Mouse (Mus musculus): ENCODE data around the gene Hspb8. TPM values are rescaled to one million over a fixed set of nuclear protein-coding genes. Genes with fewer than 3 reads are reported as not detected.

Gene Hspb8
- total and polyA plus RNA-seq, 3 experiments = not detected

DNA sequence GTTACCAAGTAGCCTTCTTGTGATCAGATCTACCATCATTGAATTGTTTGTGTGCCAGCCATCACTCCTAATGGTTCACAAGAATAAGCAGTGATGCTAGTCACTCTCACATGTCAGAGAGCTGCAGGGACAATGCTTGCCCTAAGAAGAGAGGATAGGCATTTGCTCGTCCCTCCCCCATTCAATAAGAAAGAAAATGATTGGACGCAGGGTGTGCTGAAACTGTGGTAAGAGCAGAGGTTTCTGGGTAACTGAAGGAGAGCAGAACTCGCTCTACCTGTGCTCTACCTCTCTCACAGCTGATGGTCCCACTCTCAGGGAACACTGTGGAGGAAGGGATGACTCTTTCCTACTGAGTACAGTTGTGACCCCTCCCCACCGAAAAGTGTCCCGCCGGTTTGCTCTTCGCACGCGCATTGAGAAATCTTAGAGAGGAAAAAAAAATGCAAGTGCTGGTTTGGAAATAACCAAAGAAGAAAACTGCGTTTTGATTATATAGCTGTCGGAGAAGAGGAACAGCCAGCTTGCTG, 25.2 kb upstream of the Hspb8 start:
- dilution Hi-C loops (cut with MboI; ENCODE audit: extremely low pct_ligation_motif_present, extremely low pct_unique_long_range_greater_than_20kb, low sequenced_read_pairs) = no loop called here
- Histone ChIP-seq H3K36me3 (replicated peaks in 1 of 2; ENCODE audit: control insufficient read depth in 1 of 2, insufficient read depth in 1 of 2, low read length in 1 of 2) (no peaks in the 10 kb centered on the region), H3K27ac (ENCODE audit: insufficient read depth, low read depth) (no peak overlapping the region), H3K4me3 (replicated peaks in 1 of 3; ENCODE audit: low read depth in 2 of 3, low read length in 2 of 3, poor library complexity in 1 of 3) (no peak overlapping the region), H3K4me1 (ENCODE audit: control insufficient read depth in 1 of 2, insufficient read depth in 2 of 2) (no peaks in the 10 kb centered on the region), H3K9me3 (replicated peaks; ENCODE audit: low read length) (peaks cover 77% of the 10 kb centered on the region), H3K4me2 (ENCODE audit: insufficient read depth, low read depth, poor library complexity, severe bottlenecking) (no peak overlapping the region), H3K79me2 (replicated peaks; ENCODE audit: control insufficient read depth, extremely low read depth, insufficient read depth, poor library complexity, severe bottlenecking) (no peaks in the 10 kb centered on the region), H3K27me3 (replicated peaks) (no peaks in the 10 kb centered on the region), H3K9ac (ENCODE audit: insufficient read depth, low read depth) (no peak overlapping the region)
- in situ Hi-C loops (cut with MboI; ENCODE audit: low pct_ligation_motif_present, low pct_unique_long_range_greater_than_20kb, low sequenced_read_pairs) = no loop called here
- DNase-seq (ENCODE audit: extremely low read depth) = no peak
- no peak for TF ChIP-seq SMC3 (IDR thresholded peaks at IDR 0.05; ENCODE audit: low read depth, low read length)
- TF ChIP-seq MYC (IDR thresholded peaks at IDR 0.05; ENCODE audit: low read depth, low read length) = no peak
- TF ChIP-seq MAZ (IDR thresholded peaks at IDR 0.05; ENCODE audit: low read depth, low read length) = no peak
- no peak for TF ChIP-seq GABPA (IDR thresholded peaks at IDR 0.05; ENCODE audit: insufficient replicate concordance, low read depth, low read length)
- TF ChIP-seq NELFE (IDR thresholded peaks at IDR 0.05; ENCODE audit: low read depth, low read length) = no peak
- TF ChIP-seq ETS1 (conservative IDR thresholded peaks at IDR 0.05; ENCODE audit: low read depth, low read length) = no peak
- TF ChIP-seq EP300 (IDR thresholded peaks at IDR 0.05; ENCODE audit: low read length) = no peak
- no peak for TF ChIP-seq NRF1 (IDR thresholded peaks at IDR 0.05; ENCODE audit: low read depth, low read length)

DNA sequence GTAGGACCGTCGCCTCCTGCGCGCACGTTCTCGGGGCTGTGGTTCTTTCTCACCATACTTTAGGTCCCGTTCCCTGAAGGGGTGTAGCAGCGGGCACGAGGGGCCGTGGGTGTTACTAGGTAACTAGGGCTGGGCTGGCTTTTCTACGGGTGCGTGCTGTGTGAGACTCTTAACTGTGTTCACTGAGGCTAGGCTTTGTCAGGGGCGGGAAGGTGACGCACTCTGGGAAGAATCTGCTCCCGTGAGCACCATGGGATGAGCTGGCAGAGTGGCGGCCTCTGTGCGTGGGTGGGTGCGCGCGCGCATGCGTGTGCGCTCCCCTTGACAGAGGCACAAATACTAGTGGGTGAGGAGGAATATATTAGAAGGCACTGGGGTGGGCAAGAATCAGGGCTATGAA, 23.9 kb upstream of the Hspb8 start:
- Histone ChIP-seq H3K36me3 (replicated peaks in 1 of 2; ENCODE audit: control insufficient read depth in 1 of 2, insufficient read depth in 1 of 2, low read length in 1 of 2) (no peaks in the 10 kb centered on the region), H3K4me2 (ENCODE audit: insufficient read depth, low read depth, poor library complexity, severe bottlenecking) (no peak overlapping the region), H3K9ac (ENCODE audit: insufficient read depth, low read depth) (no peak overlapping the region), H3K27me3 (replicated peaks) (no peaks in the 10 kb centered on the region), H3K9me3 (replicated peaks; ENCODE audit: low read length) (peaks cover 82% of the 10 kb centered on the region), H3K79me2 (replicated peaks; ENCODE audit: control insufficient read depth, extremely low read depth, insufficient read depth, poor library complexity, severe bottlenecking) (no peaks in the 10 kb centered on the region), H3K27ac (ENCODE audit: insufficient read depth, low read depth) (no peak overlapping the region), H3K4me3 (replicated peaks in 1 of 3; ENCODE audit: low read depth in 2 of 3, low read length in 2 of 3, poor library complexity in 1 of 3) (no peak overlapping the region), H3K4me1 (ENCODE audit: control insufficient read depth in 1 of 2, insufficient read depth in 2 of 2) (no peaks in the 10 kb centered on the region)
- no peak for DNase-seq (ENCODE audit: extremely low read depth)
- in situ Hi-C loops (cut with MboI; ENCODE audit: low pct_ligation_motif_present, low pct_unique_long_range_greater_than_20kb, low sequenced_read_pairs) (no loop called here), dilution Hi-C loops (cut with MboI; ENCODE audit: extremely low pct_ligation_motif_present, extremely low pct_unique_long_range_greater_than_20kb, low sequenced_read_pairs) (no loop called here)
- TF ChIP-seq PAX5 (IDR thresholded peaks at IDR 0.05; ENCODE audit: low read length) (no peak), ZNF384 (IDR thresholded peaks at IDR 0.05; ENCODE audit: low read depth, low read length) (no peak), ZMIZ1 (IDR thresholded peaks at IDR 0.05; ENCODE audit: low read depth, low read length) (no peak), NELFE (IDR thresholded peaks at IDR 0.05; ENCODE audit: low read depth, low read length) (no peak), E2F4 (IDR thresholded peaks at IDR 0.05; ENCODE audit: insufficient replicate concordance, low read depth, low read length) (no peak), MAZ (IDR thresholded peaks at IDR 0.05; ENCODE audit: low read depth, low read length) (no peak), BHLHE40 (IDR thresholded peaks at IDR 0.05; ENCODE audit: low read depth, low read length) (no peak), ZKSCAN1 (IDR thresholded peaks at IDR 0.05; ENCODE audit: borderline replicate concordance, low read depth, low read length) (no peak)
